Mouse (Mus musculus) midbrain, embryonic 12.5 days (tissue): ENCODE data around the gene Zbtb20. TPM values are rescaled to one million over a fixed set of nuclear protein-coding genes. Genes with fewer than 3 reads are reported as not detected.

Source experiments
- ATAC-seq: fragments of 200-750 bp; cut with Nextera tagmentation; 2 replicates; pipeline ENCODE4 v1.8.0; 2017; ENCODE audit warnings: low read depth, moderate TSS enrichment, moderate library complexity; ENCODE audit not compliant: low FRiP score
- H3K27ac ChIP-seq: fragments of 300-500 bp; sonication (generic); replicated peaks from 2 replicates; pipeline ENCODE4 v1.5.1; 2016; ENCODE audit warnings: mild to moderate bottlenecking
- H3K27me3 ChIP-seq: fragments of 300-500 bp; sonication (generic); 2 replicates; pipeline ENCODE4 v1.6.1; 2016; ENCODE audit warnings: mild to moderate bottlenecking
- H3K36me3 ChIP-seq: fragments of 300-500 bp; sonication (generic); 2 replicates; pipeline ENCODE4 v1.6.1; 2016
- H3K4me1 ChIP-seq: fragments of 300-500 bp; sonication (generic); 2 replicates; pipeline ENCODE4 v1.6.1; 2016
- H3K4me2 ChIP-seq: fragments of 300-500 bp; sonication (generic); replicated peaks from 2 replicates; pipeline ENCODE4 v1.6.1; 2016; ENCODE audit warnings: mild to moderate bottlenecking, moderate library complexity
- H3K4me3 ChIP-seq: fragments of 300-500 bp; sonication (generic); 2 replicates; pipeline ENCODE4 v1.5.1; 2016; ENCODE audit warnings: mild to moderate bottlenecking
- H3K9ac ChIP-seq: fragments of 300-500 bp; sonication (generic); replicated peaks from 2 replicates; pipeline ENCODE4 v1.6.1; 2016; ENCODE audit warnings: mild to moderate bottlenecking, moderate library complexity
- H3K9me3 ChIP-seq: fragments of 300-500 bp; sonication (generic); 2 replicates; pipeline ENCODE4 v1.6.1; 2016; ENCODE audit warnings: mild to moderate bottlenecking
- WGBS: fragments of 180-500 bp; shearing (Covaris S2); methylation state at CpG from one replicate; pipeline ENCODE4 v1.1.7; 2016; 5-methylcytosine and 5-hydroxymethylcytosine counted together
- polyA plus RNA-seq: library from polyadenylated mRNA; unstranded; fragments of >200 nt; fragmentation: Nextera tagmentation; extraction: Ambion mirVana; gene quantifications from 2 replicates; pipeline ENCODE4 v1.2.1, GENCODE M21; 2016

Gene Zbtb20
- polyA plus RNA-seq, 1 experiment from 2014 or later, result 80.8 TPM

DNA sequence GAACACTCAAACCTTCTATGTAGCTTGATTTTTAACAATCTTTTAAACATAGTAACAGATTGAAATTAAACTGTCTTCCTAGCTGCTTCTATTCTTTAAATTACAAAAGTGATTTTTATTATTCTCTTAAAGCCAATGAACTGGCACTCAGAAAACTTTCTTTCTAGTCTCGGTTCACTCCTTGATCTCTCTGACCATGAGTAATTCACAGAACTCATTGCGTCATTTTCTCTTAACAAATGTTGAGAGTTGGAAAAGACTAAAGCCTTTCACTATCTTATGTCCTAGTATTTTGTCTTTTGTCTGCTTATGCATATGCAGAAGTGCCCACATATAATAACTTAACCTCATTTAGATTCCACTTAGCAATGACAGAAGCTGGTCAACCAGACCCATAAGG lies 525.3 kb downstream of the Zbtb20 start:
- no peak for ATAC-seq
- WGBS, result 88% methylated on average over 2 of the region's 2 CpGs
- H3K36me3 ChIP-seq, result no peaks in the 10 kb centered on the region

GRCm38 (mm10) chr16:43402888-43403287 lies 527.2 kb downstream of the Zbtb20 start:
- Histone ChIP-seq H3K27ac (no peak overlapping the region), H3K9me3 (no peaks in the 10 kb centered on the region), H3K4me2 (no peak overlapping the region), H3K36me3 (no peaks in the 10 kb centered on the region), H3K4me3 (no peak overlapping the region), H3K4me1 (peaks cover 7% of the 10 kb centered on the region), H3K9ac (no peak overlapping the region), H3K27me3 (no peaks in the 10 kb centered on the region)
- 93% methylated on average over 4 of the region's 4 CpGs for WGBS
- ATAC-seq, result no peak

More for the DNA sequence above, 525.3 kb downstream of the Zbtb20 start:
- Histone ChIP-seq H3K27me3 (no peaks in the 10 kb centered on the region), H3K4me2 (no peak overlapping the region), H3K9me3 (no peaks in the 10 kb centered on the region), H3K4me1 (no peaks in the 10 kb centered on the region), H3K9ac (no peak overlapping the region), H3K27ac (no peak overlapping the region), H3K4me3 (no peak overlapping the region)

DNA sequence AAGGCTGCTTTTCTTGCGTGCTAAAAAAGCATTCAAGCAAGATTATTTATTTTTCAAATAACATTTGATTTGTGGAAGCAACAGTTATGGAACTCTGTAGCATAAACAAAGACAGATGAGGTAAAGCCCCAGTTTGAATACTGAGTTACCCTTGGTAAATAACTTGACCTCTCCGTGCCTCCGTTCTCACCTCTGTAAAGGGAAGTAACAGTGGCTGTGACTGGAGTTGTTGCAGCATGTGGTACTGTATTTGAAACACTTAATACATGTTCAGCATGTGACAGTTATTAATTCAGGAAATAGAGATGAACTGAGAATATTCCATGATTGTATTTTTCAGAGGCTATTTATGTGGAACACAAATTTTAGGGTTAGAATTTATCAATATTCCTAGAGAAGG lies 529.4 kb downstream of the Zbtb20 start:
- Histone ChIP-seq H3K36me3 (no peaks in the 10 kb centered on the region), H3K4me2 (no peak overlapping the region), H3K27me3 (no peaks in the 10 kb centered on the region), H3K4me3 (no peak overlapping the region), H3K4me1 (peaks cover 20% of the 10 kb centered on the region), H3K9ac (no peak overlapping the region), H3K9me3 (no peaks in the 10 kb centered on the region), H3K27ac (no peak overlapping the region)
- ATAC-seq, result no peak
- 94% methylated on average over 3 of the region's 3 CpGs for WGBS

DNA sequence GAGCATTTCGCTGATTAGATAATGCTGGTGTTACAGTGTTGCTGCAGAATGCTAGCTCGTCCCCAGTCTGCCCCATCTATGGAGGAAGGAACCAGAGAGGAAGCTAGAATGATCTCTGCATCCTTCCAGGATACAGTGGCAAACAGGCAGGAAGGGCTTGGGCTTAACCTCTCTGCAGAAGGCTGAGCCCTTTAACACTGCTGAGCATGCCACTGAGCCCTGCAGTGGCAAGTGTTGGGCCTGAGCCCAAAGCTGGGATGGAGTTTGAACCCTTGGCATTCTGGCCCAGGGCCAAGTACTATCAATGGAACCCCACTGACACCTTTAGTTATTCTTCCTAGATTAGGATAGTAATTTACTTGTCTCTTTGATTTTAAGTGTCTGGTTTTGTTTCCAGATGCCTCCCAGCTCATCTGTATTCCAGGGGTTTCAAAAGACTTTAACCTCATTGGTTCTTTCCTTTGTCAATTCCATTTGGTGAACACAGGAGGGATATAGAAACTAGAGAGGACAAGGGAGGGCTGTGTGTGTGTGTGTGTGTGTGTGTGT lies 532.0 kb downstream of the Zbtb20 start:
- Histone ChIP-seq H3K4me3 (no peak overlapping the region), H3K4me2 (no peak overlapping the region), H3K27ac (no peak overlapping the region), H3K4me1 (peaks cover 20% of the 10 kb centered on the region), H3K36me3 (no peaks in the 10 kb centered on the region), H3K9me3 (no peaks in the 10 kb centered on the region), H3K9ac (no peak overlapping the region), H3K27me3 (no peaks in the 10 kb centered on the region)
- ATAC-seq, result peak; percentile 34; the same call in 1 of the 2 replicates
- 71% methylated on average over 2 of the region's 2 CpGs for WGBS

GRCm38 (mm10) chr16:43408622-43409021 lies 532.9 kb downstream of the Zbtb20 start:
- Histone ChIP-seq H3K9ac (no peak overlapping the region), H3K4me2 (no peak overlapping the region), H3K27me3 (no peaks in the 10 kb centered on the region), H3K9me3 (no peaks in the 10 kb centered on the region), H3K36me3 (no peaks in the 10 kb centered on the region), H3K4me3 (no peak overlapping the region), H3K27ac (no peak overlapping the region), H3K4me1 (peaks cover 20% of the 10 kb centered on the region)
- WGBS, result 85% methylated on average over 5 of the region's 5 CpGs
- ATAC-seq, result no peak

DNA sequence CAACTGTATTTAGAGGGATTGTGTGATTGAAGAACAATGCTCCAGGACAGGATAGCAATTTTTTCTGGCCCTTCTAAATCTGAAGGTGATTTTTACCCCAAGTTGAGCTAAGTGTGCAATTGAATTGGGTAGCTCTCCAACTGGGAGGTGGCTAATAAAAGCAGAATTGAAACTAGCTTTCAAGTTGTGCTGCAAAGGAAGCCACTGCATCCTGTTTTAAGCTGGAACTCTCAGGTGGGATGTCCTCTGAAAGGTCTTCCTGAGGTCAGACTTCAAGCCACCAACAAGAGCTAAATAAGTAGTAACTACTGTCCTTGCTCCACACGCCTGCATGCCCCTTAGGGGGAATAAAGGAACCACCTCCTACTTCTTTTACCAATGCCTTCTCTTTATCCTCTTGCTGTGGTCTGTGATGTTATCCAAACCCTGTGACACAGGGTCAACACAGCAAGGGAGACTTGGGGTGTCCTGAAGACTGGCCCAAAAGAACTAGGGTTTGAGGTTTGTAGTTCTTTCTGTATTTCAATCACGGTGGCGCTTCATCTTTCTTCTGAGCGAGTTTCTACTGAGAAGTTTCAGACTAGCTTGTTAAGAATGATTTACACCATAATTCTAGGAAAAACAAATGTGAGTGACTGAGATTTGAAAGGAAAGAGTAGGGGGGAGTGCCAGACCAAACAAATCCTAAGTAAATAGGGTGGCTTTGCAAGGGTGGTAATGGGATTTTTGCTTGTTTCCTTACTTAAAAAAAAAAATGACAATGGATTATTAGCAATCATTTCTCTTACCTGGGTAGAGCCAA lies 533.6 kb downstream of the Zbtb20 start:
- Histone ChIP-seq H3K27me3 (no peaks in the 10 kb centered on the region), H3K4me2 (no peak overlapping the region), H3K4me3 (no peak overlapping the region), H3K36me3 (no peaks in the 10 kb centered on the region), H3K4me1 (peaks cover 20% of the 10 kb centered on the region), H3K9me3 (no peaks in the 10 kb centered on the region), H3K27ac (no peak overlapping the region), H3K9ac (no peak overlapping the region)
- 75% methylated on average over 4 of the region's 4 CpGs for WGBS
- no peak for ATAC-seq

DNA sequence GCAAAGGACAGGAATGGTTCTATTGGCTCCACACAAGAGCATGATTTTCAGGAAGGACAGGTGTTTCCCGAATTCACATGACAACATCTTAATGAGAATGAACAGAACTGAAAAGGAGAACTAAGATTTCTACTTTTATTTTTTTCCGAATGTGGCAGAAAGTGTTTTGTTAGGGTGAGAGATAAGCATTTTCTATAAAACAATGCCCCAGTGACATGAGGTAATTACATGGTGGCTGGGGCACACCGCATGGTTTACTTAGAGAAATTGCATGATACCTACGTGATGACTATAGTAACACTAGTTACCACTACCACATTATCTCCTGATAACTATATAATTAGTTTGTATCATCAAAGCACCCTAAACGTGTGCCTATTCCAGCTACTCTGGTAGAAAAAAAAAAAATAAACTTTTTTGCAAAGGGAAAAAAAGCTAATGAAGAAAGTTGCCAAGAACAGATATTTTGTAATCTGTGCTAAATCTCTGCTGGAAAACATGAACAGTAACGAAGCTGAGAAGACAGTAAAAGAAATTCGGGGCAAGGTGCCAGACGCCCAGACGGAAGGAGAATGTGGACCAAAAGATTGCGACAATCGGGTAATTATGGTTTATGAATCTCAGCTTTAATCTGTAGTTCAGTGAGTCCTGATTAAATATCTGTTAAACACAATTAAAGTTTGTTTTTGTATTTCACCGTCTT lies 534.4 kb downstream of the Zbtb20 start:
- 87% methylated on average over 12 of the region's 12 CpGs for WGBS
- H3K4me2 ChIP-seq, result no peak overlapping the region
- no peak overlapping the region for H3K9ac ChIP-seq
- H3K4me3 ChIP-seq, result no peak overlapping the region
- H3K4me1 ChIP-seq, result peaks cover 20% of the 10 kb centered on the region
- no peak overlapping the region for H3K27ac ChIP-seq
- H3K36me3 ChIP-seq, result no peaks in the 10 kb centered on the region
- H3K27me3 ChIP-seq, result no peaks in the 10 kb centered on the region
- no peaks in the 10 kb centered on the region for H3K9me3 ChIP-seq
- ATAC-seq, result no peak

- no peak overlapping the region for H3K9ac ChIP-seq
- no peak overlapping the region for H3K27ac ChIP-seq
- no peak overlapping the region for H3K4me2 ChIP-seq
- no peaks in the 10 kb centered on the region for H3K9me3 ChIP-seq
- no peak overlapping the region for H3K4me3 ChIP-seq
- WGBS, result 90% methylated on average over 7 of the region's 7 CpGs
- H3K4me1 ChIP-seq, result peaks cover 20% of the 10 kb centered on the region
- no peaks in the 10 kb centered on the region for H3K27me3 ChIP-seq
- no peak for ATAC-seq
- no peaks in the 10 kb centered on the region for H3K36me3 ChIP-seq
Observed at GRCm38 (mm10) chr16:43410613-43410974, 534.9 kb downstream of the Zbtb20 start.

DNA sequence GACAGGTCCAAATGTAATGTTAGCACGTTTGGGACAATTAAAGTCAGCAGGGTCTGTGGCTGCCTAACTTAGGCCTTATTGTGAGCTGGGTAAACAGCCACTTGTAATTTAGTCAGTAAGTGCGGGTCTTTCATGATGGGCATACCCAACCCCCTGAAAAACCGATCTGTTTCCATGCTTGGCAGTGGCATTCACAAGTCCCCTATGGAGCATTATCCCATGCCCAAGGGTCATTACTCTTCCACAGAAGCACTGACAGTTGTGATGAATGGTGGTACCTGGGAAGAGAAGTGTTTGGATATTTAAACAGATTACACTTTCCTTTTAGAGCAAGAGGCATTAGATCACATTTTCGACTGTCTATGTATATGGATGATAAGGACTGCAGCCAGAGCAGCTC lies 540.2 kb downstream of the Zbtb20 start:
- Histone ChIP-seq H3K4me2 (no peak overlapping the region), H3K27me3 (no peaks in the 10 kb centered on the region), H3K4me1 (no peaks in the 10 kb centered on the region), H3K27ac (no peak overlapping the region), H3K9ac (no peak overlapping the region), H3K9me3 (no peaks in the 10 kb centered on the region), H3K36me3 (no peaks in the 10 kb centered on the region), H3K4me3 (no peak overlapping the region)
- no peak for ATAC-seq
- 71% methylated on average over 4 of the region's 4 CpGs for WGBS

DNA sequence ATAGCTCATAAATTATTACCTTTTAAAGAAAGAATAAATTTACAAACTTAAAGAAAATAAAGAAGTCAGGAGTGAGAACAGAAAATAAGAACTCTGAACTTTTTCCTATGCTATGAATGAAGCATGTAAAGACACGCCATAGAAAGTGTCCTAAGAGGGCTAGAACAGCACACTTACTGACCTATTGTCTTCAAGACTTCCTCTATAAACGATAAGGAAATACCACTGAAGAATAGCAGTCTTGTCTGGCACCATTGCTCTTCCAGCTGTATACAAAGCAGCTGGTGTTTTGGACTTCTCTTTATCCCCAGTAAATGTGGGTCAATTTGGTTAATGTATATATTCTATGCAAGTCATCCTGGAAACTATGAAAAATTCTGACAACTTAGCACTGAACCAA lies 544.2 kb downstream of the Zbtb20 start:
- Histone ChIP-seq H3K27ac (no peak overlapping the region), H3K27me3 (no peaks in the 10 kb centered on the region), H3K36me3 (no peaks in the 10 kb centered on the region), H3K4me1 (no peaks in the 10 kb centered on the region), H3K4me2 (no peak overlapping the region), H3K9me3 (no peaks in the 10 kb centered on the region), H3K4me3 (no peak overlapping the region), H3K9ac (no peak overlapping the region)
- 58% methylated on average over 2 of the region's 2 CpGs for WGBS
- no peak for ATAC-seq

GRCm38 (mm10) chr16:43428955-43429354 lies 553.3 kb downstream of the Zbtb20 start:
- H3K4me1 ChIP-seq, result no peaks in the 10 kb centered on the region
- WGBS, result 89% methylated on average over 2 of the region's 2 CpGs
- H3K36me3 ChIP-seq, result no peaks in the 10 kb centered on the region
- no peak overlapping the region for H3K27ac ChIP-seq
- H3K4me3 ChIP-seq, result no peak overlapping the region
- no peak overlapping the region for H3K9ac ChIP-seq
- H3K27me3 ChIP-seq, result no peaks in the 10 kb centered on the region
- no peak for ATAC-seq
- no peak overlapping the region for H3K4me2 ChIP-seq
- H3K9me3 ChIP-seq, result no peaks in the 10 kb centered on the region

DNA sequence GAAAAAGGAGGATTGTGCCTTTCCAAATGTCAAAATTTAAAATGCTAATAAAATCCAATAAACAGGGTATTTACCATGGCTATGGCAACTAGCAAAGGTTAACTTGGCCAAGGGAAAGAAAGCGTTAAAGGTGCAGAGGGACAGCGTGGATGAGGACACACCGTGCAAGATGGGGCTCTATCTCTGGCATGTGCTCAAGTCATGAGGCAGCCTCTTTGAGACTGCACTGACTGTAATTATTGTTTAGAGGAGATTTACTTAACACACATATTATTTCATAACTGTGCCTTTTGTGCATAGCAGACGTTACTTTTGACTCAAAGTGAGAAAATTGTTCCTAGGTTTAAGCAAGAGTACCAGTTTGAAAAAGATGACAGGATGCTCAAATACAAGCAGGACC lies 554.3 kb downstream of the Zbtb20 start:
- no peak for ATAC-seq
- Histone ChIP-seq H3K4me1 (0 out of 2 replicates have a peak, but pooled peaks cover 2% of the 10 kb centered on the region), H3K27me3 (no peaks in the 10 kb centered on the region), H3K9me3 (no peaks in the 10 kb centered on the region), H3K4me3 (no peak overlapping the region), H3K27ac (no peak overlapping the region), H3K36me3 (no peaks in the 10 kb centered on the region), H3K4me2 (no peak overlapping the region), H3K9ac (no peak overlapping the region)
- WGBS, result 84% methylated on average over 4 of the region's 4 CpGs
